Mouse (Mus musculus) small intestine, adult 2 months (tissue): ENCODE data around the gene Ntsr1. TPM values are rescaled to one million over a fixed set of nuclear protein-coding genes. Genes with fewer than 3 reads are reported as not detected.
A peak's percentile ranks its signal among the peaks of the same experiment; 100 is the strongest.

Experiments used
- H3K27ac ChIP-seq: fragments of 200-500 bp; 2 replicates; pipeline ENCODE4 v1.5.1; 2012; ENCODE audit warnings: low read depth, low read length, control low read depth, inconsistent platforms; ENCODE audit not compliant: insufficient read depth
- H3K27me3 ChIP-seq: fragments of 200-500 bp; 2 replicates; pipeline ENCODE4 v1.6.1; 2012; ENCODE audit warnings: mild to moderate bottlenecking, moderate library complexity, low read length, inconsistent platforms; ENCODE audit not compliant: control insufficient read depth, insufficient read depth
- H3K36me3 ChIP-seq: fragments of 200-500 bp; 2 replicates; pipeline ENCODE4 v1.6.1; 2012; ENCODE audit warnings: mild to moderate bottlenecking, low read length, control low read depth, inconsistent platforms; ENCODE audit not compliant: control insufficient read depth, insufficient read depth
- H3K4me1 ChIP-seq: fragments of 200-500 bp; 2 replicates; pipeline ENCODE4 v1.6.1; 2012; ENCODE audit warnings: low read length, inconsistent platforms, mixed read lengths; ENCODE audit not compliant: control insufficient read depth, insufficient read depth, insufficient read length
- H3K4me3 ChIP-seq: fragments of 200-500 bp; 2 replicates; pipeline ENCODE4 v1.5.1; 2012; ENCODE audit warnings: low read depth, mild to moderate bottlenecking, control low read depth, inconsistent platforms, low read length, moderate library complexity
- CTCF ChIP-seq: fragments of 200-500 bp; IDR thresholded peaks from 2 replicates; pipeline ENCODE4 v1.5.1; 2012; ENCODE audit warnings: low read depth, mild to moderate bottlenecking, control low read depth, inconsistent platforms, low read length, moderate library complexity, mixed read lengths; ENCODE audit not compliant: insufficient replicate concordance, insufficient read length; ENCODE audit errors: extremely low read depth
- POLR2A ChIP-seq: fragments of 200-500 bp; IDR thresholded peaks from 2 replicates; pipeline ENCODE4 v1.6.1; 2012; ENCODE audit warnings: low read depth, mild to moderate bottlenecking, control low read depth, inconsistent platforms, low read length, moderate library complexity
- WGBS: fragments of 180-500 bp; shearing (Covaris S2); methylation state at CpG from one replicate; pipeline ENCODE4 v1.1.7; 2018; 5-methylcytosine and 5-hydroxymethylcytosine counted together
- polyA plus RNA-seq: library from polyadenylated mRNA; depleted of rRNA; stranded (reverse); fragments of >200 nt; gene quantifications from 2 replicates; pipeline ENCODE4 v1.2.3, GENCODE M21; 2012; rRNA removed

Ntsr1 gene
- polyA plus RNA-seq, 1 experiment: 0.70 TPM

DNA sequence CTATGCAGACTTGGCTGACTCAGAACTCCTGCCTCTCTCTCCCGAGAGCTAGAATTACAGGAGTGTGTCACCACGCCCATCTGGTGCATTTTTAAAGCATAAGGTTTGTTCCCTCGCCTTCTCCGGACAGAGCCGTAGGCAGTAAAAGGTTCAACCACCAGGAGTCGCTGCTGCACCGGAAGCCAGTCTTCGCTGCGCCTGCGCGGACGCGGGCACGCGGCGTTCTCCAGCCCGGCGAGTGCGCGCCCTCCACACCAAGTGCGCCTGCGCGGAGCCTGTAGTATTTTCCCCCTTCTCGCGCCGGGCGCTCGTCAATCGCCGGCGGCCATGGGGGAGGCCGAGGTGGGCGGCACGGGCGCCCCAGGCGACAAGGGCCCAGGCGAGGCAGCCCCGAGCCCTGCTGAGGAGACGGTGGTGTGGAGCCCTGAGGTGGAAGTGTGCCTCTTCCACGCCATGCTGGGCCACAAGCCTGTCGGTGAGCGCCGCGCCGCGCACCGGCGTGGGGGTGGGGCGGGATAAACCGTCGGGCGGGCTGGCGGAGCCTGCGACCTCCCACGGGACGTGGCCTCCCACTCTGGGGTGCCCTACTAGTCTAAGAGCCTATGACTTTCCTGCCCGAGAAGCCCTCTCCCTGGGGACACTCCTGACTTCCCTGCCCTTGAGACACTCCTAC is 82.8 kb downstream of the Ntsr1 start:
- WGBS: under 1% methylated on average over 57 of the region's 57 CpGs
- no peak overlapping the region for H3K27ac ChIP-seq
- H3K36me3 ChIP-seq: peaks cover 7% of the 10 kb centered on the region
- peaks cover under 1% of the 10 kb centered on the region; the same call in 1 of the 2 replicates for H3K27me3 ChIP-seq
- H3K4me1 ChIP-seq: peaks cover 17% of the 10 kb centered on the region; the same call in 1 of the 2 replicates
- H3K4me3 ChIP-seq: peak overlapping the region; percentile 97
- TF ChIP-seq POLR2A: 0 out of 2 replicates have a peak, but pooled peaks have one; percentile 15
- TF ChIP-seq CTCF: peak; percentile 97

GRCm38 (mm10) chr2:180583154-180583507 is 83.4 kb downstream of the Ntsr1 start:
- TF ChIP-seq POLR2A: no peak
- no peak for TF ChIP-seq CTCF
- H3K4me1 ChIP-seq: peaks cover 17% of the 10 kb centered on the region; the same call in 1 of the 2 replicates
- peak overlapping the region; percentile 97 for H3K4me3 ChIP-seq
- 7% methylated on average over 7 of the region's 7 CpGs for WGBS
- H3K27me3 ChIP-seq: no peaks in the 10 kb centered on the region
- H3K36me3 ChIP-seq: peaks cover 7% of the 10 kb centered on the region
- no peak overlapping the region for H3K27ac ChIP-seq

- Histone ChIP-seq H3K27ac (no peak overlapping the region), H3K4me3 (peak overlapping the region; percentile 70), H3K4me1 (peaks cover 15% of the 10 kb centered on the region; the same call in 1 of the 2 replicates), H3K27me3 (no peaks in the 10 kb centered on the region), H3K36me3 (peaks cover 32% of the 10 kb centered on the region)
- WGBS: 44% methylated on average over 6 of the region's 6 CpGs
- TF ChIP-seq POLR2A (no peak), CTCF (no peak)
Observed at GRCm38 (mm10) chr2:180588736-180589122, 89.0 kb downstream of the Ntsr1 start.

- Histone ChIP-seq H3K27ac (peak within 1 kb of the TSS; percentile 61), H3K36me3 (peaks cover 38% of the 10 kb centered on the region), H3K4me1 (peaks cover 10% of the 10 kb centered on the region; the same call in 1 of the 2 replicates), H3K27me3 (no peaks in the 10 kb centered on the region), H3K4me3 (peak within 1 kb of the TSS; percentile 70)
- TF ChIP-seq POLR2A (peak; percentile 59; the same call in 1 of the 2 replicates), CTCF (peak; percentile 22; the same call in 1 of the 2 replicates)
- under 1% methylated on average over 64 of the region's 67 CpGs for WGBS
Observed at GRCm38 (mm10) chr2:180589123-180589831, 89.5 kb downstream of the Ntsr1 start, which contains the start of gene Ogfr. Ogfr (plus strand) TSS chr2:180589245.

Other genes starting within 250 kb of the Ntsr1 start
- gene Rps21, start 242.6 kb upstream of the Ntsr1 start, polyA plus RNA-seq: 2,052 and 2,413 TPM in 2 replicates
- 15.3 and 32.0 TPM in 2 replicates for gene Cables2, start 226.5 kb upstream of the Ntsr1 start, polyA plus RNA-seq
- gene Rbbp8nl, start 210.1 kb upstream of the Ntsr1 start, polyA plus RNA-seq: 1.2 and 1.6 TPM in 2 replicates
- gene Gata5, start 165.3 kb upstream of the Ntsr1 start, polyA plus RNA-seq: 36.0 and 121 TPM in 2 replicates
- 11.2 and 13.9 TPM in 2 replicates for gene Slco4a1, start 43.7 kb upstream of the Ntsr1 start, polyA plus RNA-seq
- gene Mrgbp, start 81.3 kb downstream of the Ntsr1 start, polyA plus RNA-seq: 8.5 and 16.1 TPM in 2 replicates
- 23.3 and 62.6 TPM in 2 replicates for gene Ogfr, start 89.3 kb downstream of the Ntsr1 start, polyA plus RNA-seq
- gene Col9a3, start 97.8 kb downstream of the Ntsr1 start, polyA plus RNA-seq: 0.52 and 1.2 TPM in 2 replicates
- gene Tcfl5, start 142.7 kb downstream of the Ntsr1 start, polyA plus RNA-seq: not detected in 2 replicates
- gene Dido1, start 210.0 kb downstream of the Ntsr1 start, polyA plus RNA-seq: 4.5 and 7.3 TPM in 2 replicates
- gene Gid8, start 210.1 kb downstream of the Ntsr1 start, polyA plus RNA-seq: 9.2 and 20.3 TPM in 2 replicates
- 13.4 and 15.8 TPM in 2 replicates for gene Slc17a9, start 225.3 kb downstream of the Ntsr1 start, polyA plus RNA-seq